Comparison of ENCODE assay signal across 8 mouse cellular contexts in the genomic region with DNA sequence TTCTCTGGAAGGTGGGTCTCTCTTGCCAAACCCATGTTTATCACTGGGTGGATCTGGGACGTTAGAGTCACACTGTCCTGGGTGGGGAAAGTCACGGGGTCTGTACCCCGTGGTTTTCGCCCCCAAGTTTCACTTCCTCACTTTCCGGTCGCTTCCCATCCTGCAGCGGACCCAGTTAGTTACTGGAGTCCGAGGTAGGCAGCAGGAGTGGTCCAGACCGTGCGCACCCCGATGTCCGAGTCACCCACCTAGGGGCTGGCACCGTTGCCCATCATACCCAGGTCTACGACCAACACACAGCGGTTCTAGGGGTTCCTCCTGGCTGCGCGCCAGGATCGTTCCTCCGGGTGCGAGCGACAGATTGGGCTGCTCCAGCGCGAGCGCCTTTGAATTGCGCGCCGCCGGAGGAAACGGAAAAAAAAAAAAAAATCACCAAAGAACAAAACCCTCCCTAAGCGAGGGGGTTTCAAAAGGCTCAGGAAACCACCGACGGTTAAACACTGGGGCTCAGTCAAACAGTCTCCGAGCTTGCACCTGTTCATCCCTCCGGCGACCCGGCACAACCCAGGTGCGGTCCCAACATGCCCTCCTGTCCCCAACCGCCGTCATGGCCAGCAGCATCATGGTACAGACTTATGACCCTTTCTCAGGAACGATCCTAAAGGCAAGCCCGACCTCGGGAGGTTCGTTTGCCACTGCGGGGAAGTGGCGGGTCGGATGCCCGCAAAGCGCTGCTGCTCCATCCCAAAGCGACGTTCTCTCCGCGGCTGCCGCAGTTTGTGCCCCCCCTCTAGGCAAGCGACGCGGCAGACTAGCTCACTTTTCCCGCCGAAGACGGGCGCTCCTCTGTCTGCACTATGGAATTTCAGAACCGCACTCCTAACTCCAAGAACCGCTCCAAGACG. TPM values are rescaled to one million over a fixed set of nuclear protein-coding genes. Genes with fewer than 3 reads are reported as not detected.
A peak's percentile ranks its signal among the peaks of the same experiment; 100 is the strongest.
DNase-seq lines count a peak whose midpoint lies in the region; ATAC-seq and TF ChIP-seq lines count a peak whose summit lies in the region.

No protein-coding gene starts in this region.

- H3K9me3 ChIP-seq in intestine, embryonic 14.5 days (ENCODE audit: control insufficient read depth, low read length) = no peaks in the 10 kb centered on the region
- H3K9me3 ChIP-seq in neural tube, embryonic 12.5 days = no peaks in the 10 kb centered on the region

- H3K9ac ChIP-seq in intestine, embryonic 14.5 days (ENCODE audit: low read length) = peak overlapping the region; percentile 48
- peak overlapping the region; percentile 81 for H3K9ac ChIP-seq in neural tube, embryonic 12.5 days

- DNase-seq in left cerebral cortex, adult 18-20 months (ENCODE audit: low spot score in 2 of 2) = peak; percentile 11 to 16
- no peak for DNase-seq in left cerebral cortex, adult 9 months (ENCODE audit: low spot score in 2 of 2)
- DNase-seq in gastrocnemius, postnatal 4 days (ENCODE audit: low spot score in 2 of 2) = peak; percentile 22 to 57
- DNase-seq in intestine, embryonic 14.5 days (ENCODE audit: low spot score) = peak; percentile 78
- peak; percentile 52 for DNase-seq in lung, adult 2 months
- DNase-seq in thymus, postnatal 0 days (ENCODE audit: low spot score) = peak; percentile 93

- H3K27me3 ChIP-seq in intestine, embryonic 14.5 days (replicated peaks; ENCODE audit: control insufficient read depth, insufficient read depth, low read length) = 0 out of 2 replicates have a peak, but pooled peaks cover 8% of the 10 kb centered on the region
- no peaks in the 10 kb centered on the region for H3K27me3 ChIP-seq in neural tube, embryonic 12.5 days (replicated peaks)

- WGBS in intestine, embryonic 14.5 days = under 1% methylated on average over 63 of the region's 63 CpGs
- WGBS in lung, adult 2 months = under 1% methylated on average over 63 of the region's 63 CpGs
- under 1% methylated on average over 63 of the region's 63 CpGs for WGBS in neural tube, embryonic 12.5 days

- peak; percentile 36 for ATAC-seq in common myeloid progenitor, adult 5-6 weeks (replicated peaks; ENCODE audit: low read depth, poor library complexity, severe bottlenecking)
- ATAC-seq in intestine, embryonic 14.5 days (replicated peaks; ENCODE audit: low FRiP score, low TSS enrichment, low read depth) = no peak
- ATAC-seq in neural tube, embryonic 12.5 days (ENCODE audit: low FRiP score, low read depth) = no peak

- peak; percentile 57; the same call in 1 of the 2 replicates for TF ChIP-seq POLR2A in lung, adult 2 months (IDR thresholded peaks at IDR 0.05; ENCODE audit: borderline replicate concordance, extremely low read depth, low read depth, low read length)

- peaks cover 18% of the 10 kb centered on the region for H3K4me1 ChIP-seq in intestine, embryonic 14.5 days (replicated peaks; ENCODE audit: control insufficient read depth, insufficient read depth, low read length)
- H3K4me1 ChIP-seq in lung, adult 2 months (ENCODE audit: control insufficient read depth, insufficient read depth, low read length) = peaks cover 18% of the 10 kb centered on the region
- peaks cover 54% of the 10 kb centered on the region for H3K4me1 ChIP-seq in neural tube, embryonic 12.5 days

- peak overlapping the region; percentile 62 for H3K4me3 ChIP-seq in intestine, embryonic 14.5 days (ENCODE audit: low read depth, low read length)
- peak overlapping the region; percentile 72 for H3K4me3 ChIP-seq in lung, adult 2 months (replicated peaks; ENCODE audit: extremely low read depth, low read depth, low read length)
- H3K4me3 ChIP-seq in neural tube, embryonic 12.5 days = peak overlapping the region; percentile 58

- peak overlapping the region; percentile 97 for H3K4me2 ChIP-seq in intestine, embryonic 14.5 days (ENCODE audit: low read length)
- H3K4me2 ChIP-seq in neural tube, embryonic 12.5 days (replicated peaks) = peak overlapping the region; percentile 74

- TF ChIP-seq CTCF in lung, adult 2 months (IDR thresholded peaks at IDR 0.05; ENCODE audit: insufficient read depth, low read length) = no peak

- H3K36me3 ChIP-seq in intestine, embryonic 14.5 days (ENCODE audit: control insufficient read depth, insufficient read depth, low read length) = peaks cover 4% of the 10 kb centered on the region; the same call in 1 of the 2 replicates
- H3K36me3 ChIP-seq in neural tube, embryonic 12.5 days = peaks cover 7% of the 10 kb centered on the region; the same call in 1 of the 2 replicates

- H3K27ac ChIP-seq in intestine, embryonic 14.5 days (ENCODE audit: low read depth) = no peak overlapping the region; the same call in 1 of the 2 replicates
- H3K27ac ChIP-seq in neural tube, embryonic 12.5 days = 0 out of 2 replicates have a peak overlapping the region, but pooled peaks have one; percentile 2

RNA-seq across cellular contexts. Expression of gene Cxcr4, which starts 1.0 kb away (rescaled TPM):
- 1 to 10 TPM; 1.5 to 1.7 TPM for total RNA-seq in left cerebral cortex, adult 18-20 months (2021)
- total RNA-seq in common myeloid progenitor, adult 5-6 weeks (2017) = 77.8 and 110 TPM in 2 replicates
- 10 to 100 TPM; 20.4 to 24.2 TPM for total RNA-seq in gastrocnemius, postnatal 4 days (2021)
- 4.0 and 5.6 TPM in 2 replicates for polyA plus RNA-seq in intestine, embryonic 14.5 days (2014; fragmentation: Nextera tagmentation; extraction: Ambion mirVana)
- polyA plus RNA-seq in lung, adult 2 months (2012; rRNA removed) = 163 and 178 TPM in 2 replicates
- 11.7 and 12.0 TPM in 2 replicates for polyA plus RNA-seq in neural tube, embryonic 12.5 days (2016; fragmentation: Nextera tagmentation; extraction: Ambion mirVana)
- 47.1 and 49.8 TPM in 2 replicates for polyA plus RNA-seq in thymus, postnatal 0 days (2015; fragmentation: Nextera tagmentation; extraction: Ambion mirVana)

Comparison
In these comparisons a context has a peak if more than half of its experiments do, and no peak if none do; other contexts are left out.
1. DNase-seq: peak in left cerebral cortex, adult 18-20 months (2 of 2), gastrocnemius, postnatal 4 days (2 of 2), intestine, embryonic 14.5 days (single experiment), lung, adult 2 months (single experiment) and thymus, postnatal 0 days (single experiment); none in left cerebral cortex, adult 9 months (0 of 2).
2. Peak in every context shown above with its lines, with median percentiles within 50 percentile points of each other: H3K4me3 ChIP-seq.